Mouse (Mus musculus) MEL (cell line): ENCODE measurements around the gene Art3. TPM values are rescaled to one million over a fixed set of nuclear protein-coding genes. Genes with fewer than 3 reads are reported as not detected.
A peak's percentile ranks its signal among the peaks of the same experiment; 100 is the strongest.

ENCODE experiments used
- DNase-seq: peaks from one replicate; pipeline ENCODE4 v3.0.0; 2011; ENCODE audit warnings: low read depth, low spot score
- H3K27ac ChIP-seq: 2 replicates; pipeline ENCODE4 v1.5.1; 2012; ENCODE audit warnings: low read depth, mild to moderate bottlenecking, control low read depth, low read length, moderate library complexity; ENCODE audit not compliant: control insufficient read depth
- H3K27me3 ChIP-seq, 2 experiments: fragments of 150-350 bp in 1 of 2; sonication (generic) in 1 of 2; 2 replicates each; pipeline ENCODE4 v1.6.1; 2012; ENCODE audit warnings: low read length in 2 of 2, mild to moderate bottlenecking in 2 of 2, improper control_type of control experiment in 1 of 2, moderate library complexity in 1 of 2; ENCODE audit not compliant: insufficient read depth in 2 of 2, control insufficient read depth in 1 of 2
- H3K36me3 ChIP-seq, 2 experiments: 2 replicates each; pipeline ENCODE4 v1.6.1; 2012 to 2014; ENCODE audit warnings: low read length in 2 of 2, improper control_type of control experiment in 1 of 2, inconsistent platforms in 1 of 2, mild to moderate bottlenecking in 1 of 2; ENCODE audit not compliant: insufficient read depth in 2 of 2, control insufficient read depth in 1 of 2
- H3K4me1 ChIP-seq, 2 experiments: fragments of 150-350 bp in 1 of 2; sonication (generic) in 1 of 2; 2 replicates each; pipeline ENCODE4 v1.6.1; 2012; ENCODE audit warnings: low read length in 2 of 2, improper control_type of control experiment in 1 of 2, mild to moderate bottlenecking in 1 of 2; ENCODE audit not compliant: insufficient read depth in 2 of 2, control insufficient read depth in 1 of 2
- H3K4me3 ChIP-seq, 2 experiments: fragments of 150-350 bp in 1 of 2; sonication (generic) in 1 of 2; 2 replicates each; pipeline ENCODE4 v1.5.1; 2012; ENCODE audit warnings: low read depth in 2 of 2, low read length in 2 of 2, mild to moderate bottlenecking in 2 of 2, moderate library complexity in 2 of 2, control low read depth in 1 of 2, improper control_type of control experiment in 1 of 2; ENCODE audit not compliant: control insufficient read depth in 1 of 2, insufficient read depth in 1 of 2
- H3K79me2 ChIP-seq: 2 replicates; pipeline ENCODE4 v1.6.1; 2012; ENCODE audit warnings: mild to moderate bottlenecking, low read length, moderate library complexity; ENCODE audit not compliant: control insufficient read depth, poor library complexity, insufficient read depth
- H3K9ac ChIP-seq: 2 replicates; pipeline ENCODE4 v1.6.1; 2012; ENCODE audit warnings: low read depth, mild to moderate bottlenecking, control low read depth, low read length, moderate library complexity; ENCODE audit not compliant: control insufficient read depth, poor library complexity, severe bottlenecking
- H3K9me3 ChIP-seq: fragments of 150-350 bp; sonication (generic); replicated peaks from 2 replicates; pipeline ENCODE4 v1.6.1; 2012; ENCODE audit warnings: mild to moderate bottlenecking, low read length, improper control_type of control experiment, moderate library complexity; ENCODE audit not compliant: insufficient read depth
- CHD1 ChIP-seq: IDR thresholded peaks from 2 replicates; pipeline ENCODE4 v1.6.1; 2012; ENCODE audit warnings: low read depth, mild to moderate bottlenecking, inconsistent platforms, low read length, improper control_type of control experiment
- CTCF ChIP-seq, 3 experiments: IDR thresholded peaks in 2 of 3; conservative IDR thresholded peaks in 1 of 3; 2 replicates each; pipeline ENCODE4 v1.5.1; 2011 to 2012; ENCODE audit warnings: low read length in 3 of 3, low read depth in 2 of 3, mild to moderate bottlenecking in 2 of 3, improper control_type of control experiment in 1 of 3, inconsistent platforms in 1 of 3, mixed read lengths in 1 of 3, moderate library complexity in 1 of 3; ENCODE audit not compliant: control insufficient read depth in 1 of 3, insufficient read depth in 1 of 3, poor library complexity in 1 of 3, severe bottlenecking in 1 of 3
- E2F4 ChIP-seq: IDR thresholded peaks from 2 replicates; pipeline ENCODE4 v1.6.1; 2011; ENCODE audit warnings: low read depth, low read length, improper control_type of control experiment, borderline replicate concordance
- EP300 ChIP-seq, 2 experiments: IDR thresholded peaks; 2 replicates each; pipeline ENCODE4 v1.6.1; 2011; ENCODE audit warnings: improper control_type of control experiment in 2 of 2, low read length in 2 of 2, low read depth in 1 of 2, mild to moderate bottlenecking in 1 of 2
- ETS1 ChIP-seq: IDR thresholded peaks from 2 replicates; pipeline ENCODE4 v1.6.1; 2012; ENCODE audit warnings: low read depth, mild to moderate bottlenecking, inconsistent platforms, low read length, improper control_type of control experiment, moderate library complexity
- HCFC1 ChIP-seq: IDR thresholded peaks from 2 replicates; pipeline ENCODE4 v1.6.1; 2012; ENCODE audit warnings: low read depth, mild to moderate bottlenecking, inconsistent platforms, low read length, improper control_type of control experiment, moderate library complexity
- KAT2A ChIP-seq: conservative IDR thresholded peaks from 2 replicates; pipeline ENCODE4 v1.6.1; 2012; ENCODE audit warnings: low read depth, low read length, improper control_type of control experiment, inconsistent platforms
- MAFK ChIP-seq: IDR thresholded peaks from 2 replicates; pipeline ENCODE4 v1.6.1; 2011; ENCODE audit warnings: low read depth, mild to moderate bottlenecking, low read length, improper control_type of control experiment, borderline replicate concordance
- MAZ ChIP-seq: IDR thresholded peaks from 2 replicates; pipeline ENCODE4 v1.6.1; 2012; ENCODE audit warnings: low read depth, mild to moderate bottlenecking, inconsistent platforms, low read length, improper control_type of control experiment
- MEF2A ChIP-seq: IDR thresholded peaks from 2 replicates; pipeline ENCODE4 v1.6.1; 2014; ENCODE audit warnings: low read depth, mild to moderate bottlenecking, inconsistent platforms, low read length, improper control_type of control experiment; ENCODE audit not compliant: poor library complexity, insufficient replicate concordance, severe bottlenecking; ENCODE audit errors: extremely low read depth
- MXI1 ChIP-seq: IDR thresholded peaks from 2 replicates; pipeline ENCODE4 v1.6.1; 2011; ENCODE audit warnings: mild to moderate bottlenecking, low read depth, low read length, improper control_type of control experiment
- MYB ChIP-seq: IDR thresholded peaks from 2 replicates; pipeline ENCODE4 v1.6.1; 2011; ENCODE audit warnings: mild to moderate bottlenecking, low read depth, low read length, improper control_type of control experiment
- MYC ChIP-seq: IDR thresholded peaks from 2 replicates; pipeline ENCODE4 v1.6.1; 2011; ENCODE audit warnings: low read depth, mild to moderate bottlenecking, low read length, improper control_type of control experiment, moderate library complexity
- NELFE ChIP-seq: IDR thresholded peaks from 2 replicates; pipeline ENCODE4 v1.6.1; 2011; ENCODE audit warnings: low read depth, low read length, improper control_type of control experiment
- POLR2AphosphoS5 ChIP-seq: IDR thresholded peaks from 2 replicates; pipeline ENCODE4 v1.6.1; 2012; ENCODE audit warnings: low read depth, borderline replicate concordance, mild to moderate bottlenecking, inconsistent platforms, low read length, moderate library complexity, mixed read lengths
- RCOR1 ChIP-seq: IDR thresholded peaks from 2 replicates; pipeline ENCODE4 v1.6.1; 2012; ENCODE audit warnings: low read depth, mild to moderate bottlenecking, inconsistent platforms, low read length, improper control_type of control experiment
- SIN3A ChIP-seq: IDR thresholded peaks from 2 replicates; pipeline ENCODE4 v1.6.1; 2012; ENCODE audit warnings: low read length, improper control_type of control experiment, inconsistent platforms
- SMC3 ChIP-seq: IDR thresholded peaks from 2 replicates; pipeline ENCODE4 v1.6.1; 2011; ENCODE audit warnings: low read depth, low read length, improper control_type of control experiment
- TAL1 ChIP-seq: IDR thresholded peaks from 2 replicates; pipeline ENCODE4 v1.6.1; 2012; ENCODE audit warnings: mild to moderate bottlenecking, inconsistent platforms, low read length, moderate library complexity, mixed read lengths
- UBTF ChIP-seq: IDR thresholded peaks from 2 replicates; pipeline ENCODE4 v1.6.1; 2012; ENCODE audit warnings: low read depth, mild to moderate bottlenecking, inconsistent platforms, low read length, improper control_type of control experiment, moderate library complexity, borderline replicate concordance; ENCODE audit not compliant: insufficient read depth
- USF2 ChIP-seq, 2 experiments: IDR thresholded peaks; 2 replicates each; pipeline ENCODE4 v1.6.1; 2011 to 2012; ENCODE audit warnings: improper control_type of control experiment in 2 of 2, low read length in 2 of 2, borderline replicate concordance in 1 of 2, inconsistent platforms in 1 of 2, low read depth in 1 of 2, mild to moderate bottlenecking in 1 of 2; ENCODE audit not compliant: insufficient read depth in 1 of 2
- ZC3H11A ChIP-seq: IDR thresholded peaks from 2 replicates; pipeline ENCODE4 v1.6.1; 2012; ENCODE audit warnings: low read depth, mild to moderate bottlenecking, inconsistent platforms, low read length, improper control_type of control experiment
- ZKSCAN1 ChIP-seq: IDR thresholded peaks from 2 replicates; pipeline ENCODE4 v1.6.1; 2012; ENCODE audit warnings: low read depth, mild to moderate bottlenecking, inconsistent platforms, low read length, improper control_type of control experiment, moderate library complexity
- ZMIZ1 ChIP-seq: IDR thresholded peaks from 2 replicates; pipeline ENCODE4 v1.6.1; 2012; ENCODE audit warnings: low read depth, mild to moderate bottlenecking, inconsistent platforms, low read length, improper control_type of control experiment, moderate library complexity
- ZNF384 ChIP-seq: IDR thresholded peaks from 2 replicates; pipeline ENCODE4 v1.6.1; 2012; ENCODE audit warnings: low read depth, mild to moderate bottlenecking, inconsistent platforms, low read length, improper control_type of control experiment
- polyA plus RNA-seq, 2 experiments: library from polyadenylated mRNA; stranded (reverse) in 1 of 2; unstranded in 1 of 2; fragments of >175 nt in 1 of 2; fragments of >200 nt in 1 of 2; gene quantifications; 2 replicates each; pipeline versions ENCODE4 v1.2.1 to v1.2.4; 2012; ENCODE audit warnings: low replicate concordance in 2 of 2, low read depth in 1 of 2; ENCODE audit not compliant: insufficient read length in 2 of 2, insufficient read depth in 1 of 2, missing spikeins in 1 of 2
- total RNA-seq: library from RNA; depleted of rRNA; stranded (reverse); fragments of 300-350 nt; gene quantifications from 2 replicates; pipeline ENCODE4 v1.2.3, GENCODE M21; 2012

The Art3 gene
- total and polyA plus RNA-seq, 3 experiments, result not detected

GRCm38 (mm10) chr5:92381550-92382348 is 50.1 kb downstream of the Art3 start (continued):
- TF ChIP-seq ZMIZ1 (no peak), CHD1 (no peak), MAFK (no peak), UBTF (no peak), EP300 (IDR thresholded peaks at IDR 0.05; ENCODE audit: low read depth in 1 of 2, low read length in 2 of 2) (no peak), POLR2AphosphoS5 (no peak), MYC (peak; percentile 100), SIN3A (peak; percentile 86), ZC3H11A (peak; percentile 90), CTCF (IDR thresholded peaks at IDR 0.05 in 2 of 3, conservative IDR thresholded peaks at IDR 0.05 in 1 of 3; ENCODE audit: control insufficient read depth in 1 of 3, insufficient read depth in 1 of 3, low read depth in 2 of 3, low read length in 3 of 3, poor library complexity in 1 of 3, severe bottlenecking in 1 of 3) (peak; percentile 63 to 91 (median 69)), MYB (no peak), MAZ (no peak)

DNA sequence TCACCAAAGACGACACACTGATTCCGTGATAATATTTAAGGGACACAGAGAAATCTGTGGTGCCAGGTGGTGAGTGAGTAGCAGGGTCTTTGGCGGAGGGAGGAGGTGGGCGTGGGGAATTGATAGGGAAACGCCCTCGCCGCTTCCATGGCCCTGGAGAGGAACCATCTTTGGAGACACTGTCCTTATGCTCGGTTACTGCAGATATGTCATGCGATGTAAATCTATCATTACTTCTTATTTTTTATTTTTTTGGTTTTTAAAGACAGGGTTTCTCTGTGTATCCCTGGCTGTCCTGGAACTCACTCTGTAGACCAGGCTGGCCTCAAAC is 50.7 kb downstream of the Art3 start:
- Histone ChIP-seq H3K36me3 (0 out of 4 replicates have a peak, but pooled peaks cover 0 to 3% of the 10 kb centered on the region in 2 experiments), H3K4me3 (peak overlapping the region; percentile 48 to 51), H3K9me3 (no peaks in the 10 kb centered on the region), H3K27ac (no peak overlapping the region), H3K79me2 (no peaks in the 10 kb centered on the region), H3K4me1 (peaks cover 0 to 3% of the 10 kb centered on the region in 2 experiments; a peak in 2 of 4 replicates), H3K27me3 (no peaks in the 10 kb centered on the region; a peak in 2 of 4 replicates), H3K9ac (peak overlapping the region; percentile 67)
- no peak for TF ChIP-seq USF2 (IDR thresholded peaks at IDR 0.05; ENCODE audit: borderline replicate concordance in 1 of 2, insufficient read depth in 1 of 2, low read depth in 1 of 2, low read length in 2 of 2)
- no peak for TF ChIP-seq ZNF384
- TF ChIP-seq MAZ, result no peak
- no peak for TF ChIP-seq NELFE
- TF ChIP-seq MXI1, result no peak
- no peak for TF ChIP-seq TAL1
- no peak for TF ChIP-seq E2F4
- TF ChIP-seq KAT2A, result no peak
- no peak for TF ChIP-seq RCOR1
- no peak for TF ChIP-seq SIN3A
- TF ChIP-seq ETS1, result no peak
- no peak for TF ChIP-seq ZC3H11A
- TF ChIP-seq HCFC1, result no peak
- no peak for TF ChIP-seq MEF2A
- TF ChIP-seq ZKSCAN1, result no peak
- no peak for TF ChIP-seq SMC3
- DNase-seq, result no peak
